Mouse (Mus musculus) cortical plate, adult 2 months (tissue): ENCODE measurements at regions not wholly inside any gene's neighbourhood (a gene's known extent, or its start where the extent isn't known, plus 50 kb on each side); places are given as distances from the start of the nearest gene placed in this dataset.

Experiments
- CTCF ChIP-seq: fragments of 200-500 bp; IDR thresholded peaks from 2 replicates; pipeline ENCODE4 v1.5.1; 2011; ENCODE audit warnings: mild to moderate bottlenecking, control low read depth, low read length; ENCODE audit not compliant: insufficient read depth; ENCODE audit errors: extremely low read depth
- POLR2A ChIP-seq: fragments of 200-500 bp; IDR thresholded peaks from 2 replicates; pipeline ENCODE4 v1.6.1; 2011; ENCODE audit warnings: mild to moderate bottlenecking, low read length, control low read depth; ENCODE audit not compliant: insufficient read depth; ENCODE audit errors: extremely low read depth

- TF ChIP-seq CTCF (no peak), POLR2A (no peak)
Observed at GRCm38 (mm10) chr6:135445070-135445469, 82.7 kb downstream of the Emp1 start.
